Comparison of ENCODE assay signal across 13 mouse cellular contexts in genomic region chr13:54209476-54210253, GRCm38 (mm10). TPM values are rescaled to one million over a fixed set of nuclear protein-coding genes. Genes with fewer than 3 reads are reported as not detected.
DNase-seq lines count a peak whose midpoint lies in the region; TF ChIP-seq lines count a peak whose summit lies in the region.
"Had no signal": no experiment of that assay in that cellular context is flagged by ENCODE, and none has a peak within 500 bp of the region (broad histone marks: within the 10 kb centered on the region; RNA-seq: fewer than 3 reads in every experiment).

No protein-coding gene starts in this region.

- in situ Hi-C loops in CH12.LX (cut with MboI; ENCODE audit: low pct_ligation_motif_present, low pct_unique_long_range_greater_than_20kb, low sequenced_read_pairs) = no loop called here

- H3K79me2 ChIP-seq in CH12.LX (replicated peaks; ENCODE audit: control insufficient read depth, extremely low read depth, insufficient read depth, poor library complexity, severe bottlenecking) = no peaks in the 10 kb centered on the region
- no peaks in the 10 kb centered on the region for H3K79me2 ChIP-seq in macrophage (ENCODE audit: inconsistent target)

- peak overlapping the region; percentile 34; the same call in 1 of the 2 replicates for H3K9ac ChIP-seq in CH12.LX (ENCODE audit: insufficient read depth, low read depth)
- H3K9ac ChIP-seq: hindbrain, embryonic 13.5 days; lung, embryonic 14.5 days; stomach, embryonic 15.5 days had no signal

- dilution Hi-C loops in CH12.LX (cut with MboI; ENCODE audit: extremely low pct_ligation_motif_present, extremely low pct_unique_long_range_greater_than_20kb, low sequenced_read_pairs) = no loop called here

- H3K36me3 ChIP-seq in CH12.LX (replicated peaks in 1 of 2; ENCODE audit: control insufficient read depth in 1 of 2, insufficient read depth in 1 of 2, low read length in 1 of 2) = no peaks in the 10 kb centered on the region
- no peaks in the 10 kb centered on the region for H3K36me3 ChIP-seq in macrophage (ENCODE audit: inconsistent target)
- H3K36me3 ChIP-seq: hindbrain, embryonic 13.5 days; stomach, embryonic 15.5 days had no signal

- no peak for TF ChIP-seq EP300 in CH12.LX (IDR thresholded peaks at IDR 0.05; ENCODE audit: low read length)

- H3K4me3 ChIP-seq in CH12.LX (replicated peaks in 1 of 3; ENCODE audit: low read depth in 2 of 3, low read length in 2 of 3, poor library complexity in 1 of 3) = peak overlapping the region in 1 of 3 experiments; percentile 42
- H3K4me3 ChIP-seq in macrophage (ENCODE audit: inconsistent target) = peak overlapping the region; percentile 27
- H3K4me3 ChIP-seq in cerebellum, adult 2 months (replicated peaks; ENCODE audit: insufficient read depth, low read depth, low read length) = no peak overlapping the region
- H3K4me3 ChIP-seq: hindbrain, embryonic 13.5 days; stomach, embryonic 15.5 days had no signal

- peak overlapping the region; percentile 67 for H3K4me2 ChIP-seq in CH12.LX (ENCODE audit: insufficient read depth, low read depth, poor library complexity, severe bottlenecking)
- H3K4me2 ChIP-seq: hindbrain, embryonic 13.5 days; lung, embryonic 14.5 days; stomach, embryonic 15.5 days had no signal

- 2% methylated on average over 8 of the region's 8 CpGs for WGBS in macrophage (ENCODE audit: missing documents)
- 66% methylated on average over 8 of the region's 8 CpGs for WGBS in cerebellum, adult 2 months

- TF ChIP-seq CTCF in CH12.LX (conservative IDR thresholded peaks at IDR 0.05 in 1 of 2, IDR thresholded peaks at IDR 0.05 in 1 of 2; ENCODE audit: low read depth in 2 of 2, low read length in 2 of 2) = no peak
- no peak for TF ChIP-seq CTCF in cerebellum, adult 2 months (IDR thresholded peaks at IDR 0.05; ENCODE audit: borderline replicate concordance, insufficient read depth, low read depth, low read length)

- H3K4me1 ChIP-seq in CH12.LX (ENCODE audit: control insufficient read depth in 1 of 2, insufficient read depth in 2 of 2) = peaks cover 13 to 21% of the 10 kb centered on the region in 2 experiments
- no peaks in the 10 kb centered on the region for H3K4me1 ChIP-seq in cerebellum, adult 2 months (ENCODE audit: control insufficient read depth, insufficient read depth, low read length)
- H3K4me1 ChIP-seq: stomach, embryonic 15.5 days had no signal

- TF ChIP-seq RAD21 in CH12.LX (IDR thresholded peaks at IDR 0.05; ENCODE audit: low read depth, low read length) = no peak

- H3K27me3 ChIP-seq in CH12.LX (replicated peaks) = no peaks in the 10 kb centered on the region
- H3K27me3 ChIP-seq in cerebellum, adult 2 months (ENCODE audit: control insufficient read depth, insufficient read depth, low read length) = no peaks in the 10 kb centered on the region
- H3K27me3 ChIP-seq: hindbrain, embryonic 13.5 days; stomach, embryonic 15.5 days had no signal

- no peaks in the 10 kb centered on the region for H3K9me3 ChIP-seq in CH12.LX (replicated peaks; ENCODE audit: low read length)
- H3K9me3 ChIP-seq: stomach, embryonic 15.5 days had no signal

- peak; percentile 30 for DNase-seq in lung, postnatal 25 days (ENCODE audit: low spot score)
- no peak for DNase-seq in lung, postnatal 4 days
- DNase-seq in CH12.LX (ENCODE audit: extremely low read depth) = no peak
- DNase-seq in thymus, postnatal 25 days = peak; percentile 47
- DNase-seq in cerebellum, adult 2 months = no peak
- no peak for DNase-seq in left cerebral cortex, adult 8-10 months (ENCODE audit: low spot score in 2 of 2)
- DNase-seq: adrenal gland, postnatal 36 days; cerebellum, postnatal 36 days; kidney, postnatal 10 days; lung, embryonic 14.5 days had no signal

- TF ChIP-seq POLR2A in CH12.LX (IDR thresholded peaks at IDR 0.05; ENCODE audit: low read depth, low read length) = no peak
- TF ChIP-seq POLR2A in cerebellum, adult 2 months (IDR thresholded peaks at IDR 0.05; ENCODE audit: borderline replicate concordance, insufficient read depth, low read length) = no peak

- H3K27ac ChIP-seq in CH12.LX (ENCODE audit: insufficient read depth, low read depth) = no peak overlapping the region
- H3K27ac ChIP-seq in macrophage = peak overlapping the region; percentile 54
- H3K27ac ChIP-seq in cerebellum, adult 2 months (ENCODE audit: insufficient read depth, low read length) = no peak overlapping the region
- H3K27ac ChIP-seq: hindbrain, embryonic 13.5 days; stomach, embryonic 15.5 days had no signal

TF ChIP-seq in CH12.LX, 34 proteins besides CTCF, POLR2A, EP300 and RAD21:
- TF ChIP-seq MEF2A (IDR thresholded peaks at IDR 0.05; ENCODE audit: borderline replicate concordance, low read depth, low read length) (no peak), IRF4 (IDR thresholded peaks at IDR 0.05; ENCODE audit: low read depth, low read length) (no peak), GABPA (IDR thresholded peaks at IDR 0.05; ENCODE audit: insufficient replicate concordance, low read depth, low read length) (no peak), TCF12 (IDR thresholded peaks at IDR 0.05; ENCODE audit: low read depth, low read length) (no peak), MAFK (IDR thresholded peaks at IDR 0.05; ENCODE audit: insufficient replicate concordance, low read length) (no peak), SIN3A (IDR thresholded peaks at IDR 0.05; ENCODE audit: low read length) (no peak), POLR2AphosphoS2 (IDR thresholded peaks at IDR 0.05; ENCODE audit: low read depth, low read length) (no peak)

RNA-seq across cellular contexts. Expression of gene Hrh2, which starts 17.7 kb away (rescaled TPM):
- 0.04 TPM in 2 replicates for total RNA-seq in CH12.LX (2012; rRNA removed)
- total RNA-seq in CH12.LX (2014; rRNA removed) = 0.07 TPM in 1 of 2 replicates, not detected in the other
- polyA plus RNA-seq in CH12.LX (2012; ENCODE audit: insufficient read length, low read depth) = 0.20 and 0.30 TPM in 2 replicates
- total RNA-seq in macrophage (2018; cell fraction: chromatin; rRNA removed) = 10 to 100 TPM in 1 of 26 experiments, 1 to 10 TPM in 15, under 1 TPM in 9, not detected in 1; 0.21 to 10.4 (median 2.4) TPM
- total RNA-seq in macrophage (2018; cell fraction: cytosol; rRNA removed) = 1 to 10 TPM in 13 of 26 experiments, under 1 TPM in 13; 0.24 to 5.3 (median 1.4) TPM
- 10 to 100 TPM in 3 of 26 experiments, 1 to 10 TPM in 14, under 1 TPM in 9; 0.34 to 12.6 (median 3.5) TPM for total RNA-seq in macrophage (2018; cell fraction: nucleus; rRNA removed)
- 0.34 to 0.64 TPM (median 0.52 TPM) in 3 replicates for polyA plus RNA-seq in macrophage (2018)
- 5.3 and 6.5 TPM in 2 replicates for polyA plus RNA-seq in cerebellum, adult 2 months (2012; rRNA removed)
- 10 to 100 TPM; 11.3 to 14.7 (median 12.2) TPM for total RNA-seq in left cerebral cortex, adult 8-10 months (2022)
- polyA plus RNA-seq: lung, embryonic 14.5 days had no signal

Comparison
In these comparisons a context has a peak if more than half of its experiments do, and no peak if none do; other contexts are left out.
1. DNase-seq: peak in lung, postnatal 25 days (single experiment) and thymus, postnatal 25 days (single experiment); none in lung, postnatal 4 days (0 of 2), CH12.LX (single experiment), cerebellum, adult 2 months (0 of 2) and left cerebral cortex, adult 8-10 months (0 of 2).